Mouse (Mus musculus) bone marrow macrophage, adult 2 months (primary cell): ENCODE measurements around the gene Gm20431.

Source experiments
- CTCF ChIP-seq: IDR thresholded peaks from 2 replicates; pipeline ENCODE4 v1.5.1; 2012; ENCODE audit warnings: low read depth, mild to moderate bottlenecking, low read length, moderate library complexity
- POLR2A ChIP-seq: IDR thresholded peaks from 2 replicates; pipeline ENCODE4 v1.6.1; 2012; ENCODE audit warnings: mild to moderate bottlenecking, low read depth, low read length, borderline replicate concordance

DNA sequence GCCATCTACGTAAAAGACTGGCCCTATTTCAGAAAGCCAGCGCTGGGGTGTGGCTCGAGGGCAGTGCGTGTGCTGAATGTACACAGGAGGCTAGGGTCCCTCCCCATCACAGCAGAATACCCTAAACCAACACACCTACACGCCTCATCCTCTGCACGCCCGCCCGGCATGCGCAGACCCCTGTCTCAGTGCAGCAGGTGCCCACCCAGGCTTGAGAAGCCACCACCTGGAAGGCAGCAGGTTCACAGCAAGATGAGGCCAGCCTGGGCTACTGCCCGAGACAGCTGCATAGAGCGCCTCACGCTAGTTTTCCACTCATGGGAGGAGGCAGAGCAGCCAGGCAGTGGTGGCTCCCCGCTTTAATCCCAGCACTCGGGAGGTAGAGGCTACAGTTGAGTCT is 49.2 kb downstream of the Gm20431 start:
- TF ChIP-seq POLR2A (no peak), CTCF (no peak)
